Mouse (Mus musculus): ENCODE data around the gene Nme7. TPM values are rescaled to one million over a fixed set of nuclear protein-coding genes. Genes with fewer than 3 reads are reported as not detected.

The Nme7 gene
- total and polyA plus RNA-seq, 3 experiments, result 23.5 to 33.2 (median 25.3) TPM

GRCm38 (mm10) chr1:164416692-164417394 lies 112.9 kb downstream of the Nme7 start:
- no peak overlapping the region for H3K4me3 ChIP-seq (replicated peaks in 1 of 3; ENCODE audit: low read depth in 2 of 3, low read length in 2 of 3, poor library complexity in 1 of 3)
- no peak overlapping the region for H3K4me2 ChIP-seq (ENCODE audit: insufficient read depth, low read depth, poor library complexity, severe bottlenecking)
- H3K27ac ChIP-seq (ENCODE audit: insufficient read depth, low read depth), result no peak overlapping the region
- in situ Hi-C loops (cut with MboI; ENCODE audit: low pct_ligation_motif_present, low pct_unique_long_range_greater_than_20kb, low sequenced_read_pairs), result no loop called here
- no peak overlapping the region for H3K9ac ChIP-seq (ENCODE audit: insufficient read depth, low read depth)
- no peaks in the 10 kb centered on the region for H3K4me1 ChIP-seq (ENCODE audit: control insufficient read depth in 1 of 2, insufficient read depth in 2 of 2)
- no peaks in the 10 kb centered on the region for H3K27me3 ChIP-seq (replicated peaks)
- peaks cover 0 to 8% of the 10 kb centered on the region in 2 experiments for H3K36me3 ChIP-seq (replicated peaks in 1 of 2; ENCODE audit: control insufficient read depth in 1 of 2, insufficient read depth in 1 of 2, low read length in 1 of 2)
- no peak for DNase-seq (ENCODE audit: extremely low read depth)
- no peaks in the 10 kb centered on the region for H3K79me2 ChIP-seq (replicated peaks; ENCODE audit: control insufficient read depth, extremely low read depth, insufficient read depth, poor library complexity, severe bottlenecking)
- TF ChIP-seq ZMIZ1 (IDR thresholded peaks at IDR 0.05; ENCODE audit: low read depth, low read length) (no peak), ZKSCAN1 (IDR thresholded peaks at IDR 0.05; ENCODE audit: borderline replicate concordance, low read depth, low read length) (no peak), MYC (IDR thresholded peaks at IDR 0.05; ENCODE audit: low read depth, low read length) (no peak), JUND (conservative IDR thresholded peaks at IDR 0.05; ENCODE audit: low read depth, low read length) (no peak), POLR2A (IDR thresholded peaks at IDR 0.05; ENCODE audit: low read depth, low read length) (no peak), MAFK (IDR thresholded peaks at IDR 0.05; ENCODE audit: insufficient replicate concordance, low read length) (no peak), TBP (conservative IDR thresholded peaks at IDR 0.05; ENCODE audit: low read depth, low read length) (no peak), NRF1 (IDR thresholded peaks at IDR 0.05; ENCODE audit: low read depth, low read length) (no peak), MAZ (IDR thresholded peaks at IDR 0.05; ENCODE audit: low read depth, low read length) (no peak), ZNF384 (IDR thresholded peaks at IDR 0.05; ENCODE audit: low read depth, low read length) (no peak), ZC3H11A (IDR thresholded peaks at IDR 0.05; ENCODE audit: low read depth, low read length) (no peak), CTCF (conservative IDR thresholded peaks at IDR 0.05 in 1 of 2, IDR thresholded peaks at IDR 0.05 in 1 of 2; ENCODE audit: low read depth in 2 of 2, low read length in 2 of 2) (no peak), EP300 (IDR thresholded peaks at IDR 0.05; ENCODE audit: low read length) (no peak)
- no peaks in the 10 kb centered on the region for H3K9me3 ChIP-seq (replicated peaks; ENCODE audit: low read length)
- dilution Hi-C loops (cut with MboI; ENCODE audit: extremely low pct_ligation_motif_present, extremely low pct_unique_long_range_greater_than_20kb, low sequenced_read_pairs), result no loop called here

- Histone ChIP-seq H3K36me3 (replicated peaks in 1 of 2; ENCODE audit: control insufficient read depth in 1 of 2, insufficient read depth in 1 of 2, low read length in 1 of 2) (peaks cover 0 to 8% of the 10 kb centered on the region in 2 experiments), H3K27me3 (replicated peaks) (no peaks in the 10 kb centered on the region), H3K4me1 (ENCODE audit: control insufficient read depth in 1 of 2, insufficient read depth in 2 of 2) (no peaks in the 10 kb centered on the region), H3K9ac (ENCODE audit: insufficient read depth, low read depth) (no peak overlapping the region), H3K79me2 (replicated peaks; ENCODE audit: control insufficient read depth, extremely low read depth, insufficient read depth, poor library complexity, severe bottlenecking) (no peaks in the 10 kb centered on the region), H3K27ac (ENCODE audit: insufficient read depth, low read depth) (no peak overlapping the region), H3K9me3 (replicated peaks; ENCODE audit: low read length) (no peaks in the 10 kb centered on the region), H3K4me2 (ENCODE audit: insufficient read depth, low read depth, poor library complexity, severe bottlenecking) (no peak overlapping the region), H3K4me3 (replicated peaks in 1 of 3; ENCODE audit: low read depth in 2 of 3, low read length in 2 of 3, poor library complexity in 1 of 3) (no peak overlapping the region)
- dilution Hi-C loops (cut with MboI; ENCODE audit: extremely low pct_ligation_motif_present, extremely low pct_unique_long_range_greater_than_20kb, low sequenced_read_pairs), result no loop called here
- no peak for TF ChIP-seq JUN (IDR thresholded peaks at IDR 0.05; ENCODE audit: insufficient read depth, low read depth, low read length)
- TF ChIP-seq POLR2A (IDR thresholded peaks at IDR 0.05; ENCODE audit: low read depth, low read length), result no peak
- no peak for TF ChIP-seq USF1 (IDR thresholded peaks at IDR 0.05; ENCODE audit: low read depth, low read length)
- no peak for TF ChIP-seq CHD2 (IDR thresholded peaks at IDR 0.05; ENCODE audit: low read length)
- no peak for TF ChIP-seq IRF4 (IDR thresholded peaks at IDR 0.05; ENCODE audit: low read depth, low read length)
- no peak for TF ChIP-seq UBTF (IDR thresholded peaks at IDR 0.05; ENCODE audit: low read depth, low read length)
- no peak for TF ChIP-seq CHD1 (IDR thresholded peaks at IDR 0.05; ENCODE audit: low read depth, low read length)
- no peak for TF ChIP-seq MXI1 (IDR thresholded peaks at IDR 0.05; ENCODE audit: low read depth, low read length)
- TF ChIP-seq RAD21 (IDR thresholded peaks at IDR 0.05; ENCODE audit: low read depth, low read length), result no peak
- no peak for DNase-seq (ENCODE audit: extremely low read depth)
- in situ Hi-C loops (cut with MboI; ENCODE audit: low pct_ligation_motif_present, low pct_unique_long_range_greater_than_20kb, low sequenced_read_pairs), result no loop called here
Measured at GRCm38 (mm10) chr1:164417604-164418003, 113.7 kb downstream of the Nme7 start.

All from CH12.LX (cell line).